Mouse (Mus musculus) left cerebral cortex, adult 8-10 months (tissue): ENCODE data around the gene Gls. TPM values are rescaled to one million over a fixed set of nuclear protein-coding genes. Genes with fewer than 3 reads are reported as not detected.

Experiments
- DNase-seq, 2 experiments: peaks; one replicate each; pipeline ENCODE4 v3.0.0; 2022; ENCODE audit warnings: low spot score in 2 of 2
- total RNA-seq, 4 experiments: library from RNA; stranded (reverse); gene quantifications; 2 replicates each; pipeline ENCODE4 v1.2.4; 2022

Gls gene
- total RNA-seq: 100 to 1,000 TPM; 305 to 350 (median 337) TPM

DNA sequence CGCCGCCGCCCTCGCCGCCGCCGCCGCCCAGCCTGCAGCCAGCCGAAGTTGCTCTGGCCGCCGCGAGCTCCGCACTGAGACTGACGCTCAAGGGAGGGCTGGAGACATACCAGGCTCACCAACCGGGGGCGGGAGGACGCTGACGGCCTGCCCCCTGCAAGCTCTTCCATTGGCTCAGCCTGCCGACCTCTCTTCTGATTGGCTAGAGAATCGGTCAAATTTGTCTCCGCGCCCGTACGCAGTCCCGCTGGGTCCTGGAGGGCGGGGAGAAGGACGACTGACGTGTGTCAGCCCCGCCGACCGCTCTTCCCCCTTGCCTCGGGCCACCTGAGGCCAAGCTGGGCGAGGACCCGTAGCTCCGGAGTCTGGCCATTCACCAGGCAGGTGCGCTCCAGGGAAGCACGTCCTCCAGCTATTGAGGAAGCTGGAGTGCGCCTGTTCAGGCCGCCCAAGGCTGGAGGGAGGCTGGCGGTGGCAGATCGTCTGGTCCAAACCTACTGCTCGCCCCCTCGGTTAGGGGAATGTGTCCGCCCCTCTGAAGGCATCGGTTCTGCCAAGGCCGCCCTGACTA, at the start of gene Gls:
Gene Gls, minus strand, starts transcription at position 90 of the 571 bp plus-strand sequence.
- DNase-seq: peak; percentile 90 to 97

GRCm38 (mm10) chr1:52279831-52280595, 47.0 kb upstream of the Gls start:
- peak; percentile 23 to 80 for DNase-seq

GRCm38 (mm10) chr1:52279331-52279730, 46.3 kb upstream of the Gls start:
- no peak for DNase-seq

- DNase-seq: no peak
Measured at GRCm38 (mm10) chr1:52278073-52278472, 45.0 kb upstream of the Gls start.

- no peak for DNase-seq
Measured at GRCm38 (mm10) chr1:52274210-52274609, 41.2 kb upstream of the Gls start.

DNA sequence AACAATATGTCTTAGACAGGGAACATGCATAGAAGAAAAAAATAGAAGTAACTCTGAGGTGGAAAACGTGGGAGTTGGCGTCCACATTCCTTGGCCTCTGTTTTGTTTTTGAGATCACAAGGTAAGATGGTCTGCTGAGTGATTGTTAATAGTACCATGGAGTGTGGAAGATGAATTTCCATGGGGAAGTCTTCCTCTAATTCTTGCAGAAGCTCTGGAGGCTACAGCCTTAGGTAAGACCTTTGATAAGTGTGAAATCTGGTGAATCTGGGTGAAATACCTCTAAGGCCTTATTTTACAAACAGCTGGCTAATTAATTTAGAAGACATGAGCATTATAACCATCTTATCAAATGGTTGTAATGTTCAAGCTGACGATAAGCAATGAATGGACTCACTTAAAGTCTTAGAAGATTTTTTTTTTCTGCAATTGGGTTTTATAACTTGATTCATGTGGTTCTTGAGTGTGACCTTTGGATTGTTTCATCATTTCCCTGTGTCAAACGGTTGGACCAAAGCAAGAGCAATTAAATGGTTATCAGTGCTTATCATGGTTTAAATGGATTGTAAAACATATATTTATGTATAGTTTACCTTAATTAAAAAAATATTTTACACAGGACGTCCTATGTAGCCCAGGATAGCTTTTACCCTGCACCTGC, 39.1 kb upstream of the Gls start:
- no peak for DNase-seq

- peak in 1 of 2 experiments; percentile 49 for DNase-seq
Measured at GRCm38 (mm10) chr1:52270354-52270753, 37.3 kb upstream of the Gls start.

DNA sequence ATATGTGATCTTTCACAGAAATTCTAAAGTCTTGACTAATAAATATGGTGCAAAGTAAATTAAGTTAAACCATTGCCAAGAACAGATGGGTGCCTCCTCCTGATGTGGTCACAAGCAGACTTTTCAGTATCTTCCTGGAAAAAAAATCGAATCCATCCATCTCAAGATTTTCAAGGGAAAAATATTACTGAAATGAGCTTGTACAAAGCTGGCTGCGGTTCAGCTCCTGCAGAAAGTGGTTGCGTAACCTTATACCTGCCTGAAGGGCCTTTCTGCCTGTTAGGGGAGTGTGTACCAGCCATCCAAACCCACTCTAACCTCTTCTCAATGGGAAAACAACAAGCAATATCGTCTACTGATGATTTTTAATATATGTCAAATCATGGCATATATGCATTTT, 36.6 kb upstream of the Gls start:
- DNase-seq: no peak

- no peak for DNase-seq
Measured at GRCm38 (mm10) chr1:52268006-52268405, 35.0 kb upstream of the Gls start.

DNA sequence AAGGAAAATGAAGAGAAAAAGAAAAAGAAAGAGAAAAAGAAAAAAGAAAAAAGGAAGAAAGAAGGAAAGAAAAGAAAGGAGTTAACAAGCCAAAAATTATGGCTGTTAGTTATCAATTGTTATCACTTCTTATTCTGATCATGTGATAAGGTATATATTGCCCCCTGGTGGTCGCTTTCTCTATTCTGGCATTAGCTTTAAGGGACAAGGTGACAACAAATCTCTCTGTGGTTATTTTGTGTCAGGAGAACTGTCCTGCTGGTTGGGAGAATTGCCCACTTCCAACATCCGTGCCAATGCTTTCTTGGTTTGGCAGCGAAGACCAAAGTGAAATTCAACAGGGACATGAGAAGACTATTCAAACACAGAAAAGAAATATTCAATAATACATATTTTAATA, 34.6 kb upstream of the Gls start:
- DNase-seq: no peak

DNA sequence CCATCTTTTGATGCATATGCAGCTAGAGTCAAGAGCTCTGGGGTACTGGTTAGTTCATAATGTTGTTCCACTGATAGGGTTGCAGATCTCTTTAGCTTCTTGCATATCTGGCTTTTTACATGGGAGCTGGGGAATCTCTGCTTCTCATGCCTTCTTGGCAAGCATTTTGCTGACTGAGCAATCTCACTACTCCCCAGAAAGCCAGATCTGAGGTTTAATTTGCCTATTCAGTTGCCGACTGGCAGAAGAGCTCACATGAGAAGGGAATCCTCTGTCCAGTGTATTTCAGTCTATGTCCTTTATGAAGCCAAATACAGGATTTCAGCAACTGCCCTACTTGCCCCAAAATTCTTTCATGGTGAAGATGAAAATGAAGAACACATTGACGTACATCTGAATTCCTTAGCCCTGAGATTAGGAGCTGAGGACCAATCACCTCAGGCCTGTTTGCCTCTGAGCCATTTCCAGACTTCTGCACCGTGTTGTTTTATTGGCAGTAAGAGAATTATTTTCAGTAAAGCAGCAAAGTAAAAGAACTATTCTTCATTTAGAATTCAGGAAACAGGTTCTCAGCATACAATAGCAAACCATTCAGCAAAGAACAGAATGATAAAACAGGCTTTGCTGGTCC, 33.0 kb upstream of the Gls start:
- DNase-seq: no peak

DNA sequence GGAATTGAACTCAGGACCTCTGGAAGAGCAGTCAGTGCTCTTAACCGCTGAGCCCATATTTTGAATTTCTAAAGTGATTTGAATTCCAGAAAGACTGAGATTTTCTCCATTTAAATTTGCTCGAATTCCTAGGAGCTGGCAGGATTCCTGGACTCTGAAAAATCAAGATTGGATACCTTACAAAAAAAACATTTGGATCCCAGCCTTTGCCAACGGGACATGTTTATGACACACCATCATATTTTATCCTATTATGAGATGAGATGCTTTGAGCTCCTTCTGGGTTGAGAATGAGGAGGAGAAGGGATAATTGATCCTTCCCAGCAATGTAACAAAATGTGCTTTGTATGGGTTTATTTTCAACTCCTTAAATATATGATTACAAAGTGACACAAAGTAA, 31.3 kb upstream of the Gls start:
- DNase-seq: no peak

DNA sequence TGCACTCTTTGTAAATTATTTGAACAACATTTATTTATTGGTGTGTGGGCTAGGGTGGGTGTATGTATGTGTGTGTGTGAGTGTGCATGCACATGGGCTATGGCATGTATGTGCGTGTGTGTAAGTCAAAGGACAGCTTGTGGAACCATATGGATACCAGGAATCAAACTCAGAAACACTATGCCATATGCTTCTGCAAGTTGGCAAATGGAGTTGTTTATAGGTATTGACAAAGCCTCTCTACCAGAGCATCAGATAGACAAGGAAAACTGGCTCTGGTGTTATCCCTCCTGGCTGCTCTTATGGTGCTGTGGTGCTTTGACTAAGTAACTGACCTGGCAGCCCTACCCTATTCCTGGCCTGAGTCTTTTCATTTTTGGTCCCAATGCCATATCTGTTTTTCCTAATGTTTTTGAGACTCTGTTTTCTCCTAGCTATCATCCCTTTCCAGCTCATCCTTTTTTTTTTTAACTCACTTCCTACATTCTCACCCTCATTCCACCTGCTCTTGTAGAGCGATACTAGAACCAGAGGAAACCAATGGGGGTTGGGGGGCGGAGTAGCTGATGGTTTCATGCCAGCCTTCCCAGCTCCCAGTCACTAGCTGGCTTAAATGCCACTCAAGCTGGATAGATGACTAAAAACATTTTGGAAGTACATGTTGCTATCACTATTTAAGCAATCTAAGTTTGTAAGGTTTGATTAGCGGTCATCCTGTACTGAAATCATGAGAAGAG, 27.5 kb upstream of the Gls start:
- peak in 1 of 2 experiments; percentile 34 for DNase-seq

- DNase-seq: no peak
Measured at GRCm38 (mm10) chr1:52258006-52258749, 25.1 kb upstream of the Gls start.

DNA sequence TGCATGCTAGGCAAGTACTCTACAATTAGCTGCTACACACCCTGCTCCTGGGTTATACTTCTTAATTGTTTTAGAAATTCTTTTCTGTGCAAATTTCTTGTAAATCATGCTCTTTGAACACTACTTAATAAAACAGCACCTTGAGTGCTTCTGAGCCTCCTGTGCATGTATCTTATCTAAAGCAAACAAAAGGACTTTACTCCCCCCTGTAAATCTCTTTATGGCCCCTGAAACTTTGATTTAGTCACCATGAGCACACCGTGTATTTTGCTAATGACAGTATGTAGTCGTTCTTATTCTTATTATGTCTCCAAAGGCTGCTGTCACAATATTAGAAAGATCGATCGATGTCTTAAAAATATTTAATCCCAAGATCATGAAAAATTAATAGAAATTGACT, 23.9 kb upstream of the Gls start:
- DNase-seq: no peak

DNA sequence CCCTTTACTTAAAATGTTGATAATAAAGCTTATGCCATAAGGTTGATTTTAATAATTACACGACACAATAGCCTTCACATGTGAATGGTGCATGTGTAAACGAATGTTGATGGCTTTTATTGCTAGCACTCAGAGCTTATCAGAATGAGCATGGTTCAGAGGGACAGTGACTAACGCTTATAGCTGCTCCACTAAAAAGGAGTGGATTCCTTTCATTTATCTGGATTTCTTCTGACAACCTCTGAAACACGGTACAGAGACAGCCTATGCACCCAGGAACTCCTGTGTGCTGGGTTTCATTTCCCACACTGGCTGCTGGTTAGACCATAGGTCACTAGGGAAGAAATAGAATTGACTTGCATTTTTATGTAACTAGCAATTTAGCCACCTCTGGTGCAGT, 23.2 kb upstream of the Gls start:
- DNase-seq: no peak

DNA sequence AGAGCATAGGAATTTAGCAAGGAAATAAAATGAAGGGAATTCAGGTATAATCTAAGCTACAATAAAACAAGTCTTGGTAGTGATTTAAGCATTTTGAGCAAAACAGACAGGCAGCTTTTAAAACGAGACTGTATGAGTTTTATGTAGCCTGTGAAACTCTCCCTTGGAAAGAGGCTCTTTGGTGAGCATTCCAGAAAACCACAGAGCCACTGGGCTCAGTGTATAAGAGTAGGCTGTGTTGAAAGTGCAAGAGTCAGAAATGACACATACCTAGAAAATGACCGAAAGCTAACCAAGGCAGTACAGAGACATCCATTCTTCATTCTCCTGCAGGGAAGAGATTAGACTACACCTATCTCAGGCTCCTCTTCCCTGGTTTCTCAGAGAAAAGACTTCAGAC, 21.4 kb upstream of the Gls start:
- no peak for DNase-seq

DNA sequence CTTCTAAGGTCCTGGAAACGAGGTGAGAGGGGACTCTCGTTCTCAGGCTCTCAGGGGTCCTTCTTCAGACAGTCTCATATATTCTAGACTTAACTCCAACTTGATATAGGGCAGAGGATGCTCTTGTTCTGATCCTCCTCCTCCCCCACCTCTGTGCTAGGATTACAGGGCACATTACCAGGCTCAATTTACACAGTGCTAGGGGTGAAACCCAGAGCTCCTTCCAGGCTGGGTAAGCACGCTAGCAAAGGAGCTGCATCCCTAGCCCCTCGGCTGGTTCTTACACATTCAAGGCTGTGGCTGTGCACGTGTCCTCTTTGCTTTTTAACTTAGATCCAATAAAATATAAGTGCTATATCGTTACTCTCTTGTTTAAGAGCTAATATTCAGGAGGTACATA, 20.4 kb upstream of the Gls start:
- DNase-seq: no peak

GRCm38 (mm10) chr1:52252447-52252846, 19.4 kb upstream of the Gls start:
- no peak for DNase-seq

DNA sequence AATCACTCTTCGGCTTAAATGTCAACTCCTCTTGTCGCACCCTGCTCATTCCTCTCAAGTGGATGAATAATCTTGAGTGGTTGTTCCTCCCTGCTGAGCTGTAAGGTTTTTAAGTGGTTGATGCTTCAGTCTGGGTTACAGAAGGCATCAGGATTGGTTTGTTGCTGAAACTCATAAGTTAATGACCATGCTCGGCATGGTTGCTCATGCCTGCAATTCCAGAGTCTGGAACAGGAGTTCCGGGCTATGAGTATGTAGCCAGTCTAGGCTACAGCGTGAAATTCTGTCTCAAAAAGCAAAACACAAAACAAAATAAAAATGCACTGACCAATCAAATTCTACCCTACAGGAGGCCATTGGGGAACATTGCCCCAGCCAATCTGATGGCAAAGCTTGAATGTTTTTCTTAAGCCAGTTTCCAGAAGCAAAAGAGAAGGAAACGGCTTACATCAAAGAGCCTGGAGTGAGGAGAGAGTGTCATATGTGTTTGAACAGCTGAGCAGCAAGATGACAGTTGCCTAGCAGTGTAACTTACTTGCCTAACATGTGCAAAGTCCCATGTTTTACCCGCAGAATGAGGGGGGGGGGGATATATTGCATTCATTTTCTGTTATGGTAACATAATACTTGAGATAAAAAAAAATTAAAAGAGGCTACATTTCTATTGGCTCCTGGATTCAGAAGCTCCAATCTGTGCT, 18.2 kb upstream of the Gls start:
- DNase-seq: no peak
